In genomic region chr5:147871091-147871820, GRCm38 (mm10) we compare ENCODE assay signal across 21 mouse cellular contexts. TPM values are rescaled to one million over a fixed set of nuclear protein-coding genes. Genes with fewer than 3 reads are reported as not detected.
DNase-seq lines count a peak whose midpoint lies in the region; ATAC-seq and TF ChIP-seq lines count a peak whose summit lies in the region.
"Had no signal": no experiment of that assay in that cellular context is flagged by ENCODE, and none has a peak within 500 bp of the region (broad histone marks: within the 10 kb centered on the region; RNA-seq: fewer than 3 reads in every experiment).

No protein-coding gene starts in this region.

- H3K9me3 ChIP-seq in lung, embryonic 16.5 days (ENCODE audit: control insufficient read depth, low read length) = no peaks in the 10 kb centered on the region
- no peaks in the 10 kb centered on the region for H3K9me3 ChIP-seq in midbrain, embryonic 13.5 days
- H3K9me3 ChIP-seq: embryonic facial prominence, embryonic 12.5 days; forebrain, embryonic 12.5 days; limb, embryonic 10.5 days; liver, embryonic 15.5 days; midbrain, embryonic 12.5 days; neural tube, embryonic 12.5 days had no signal

- no peaks in the 10 kb centered on the region for H3K27me3 ChIP-seq in lung, embryonic 16.5 days (ENCODE audit: control insufficient read depth, insufficient read depth, low read depth, low read length)
- H3K27me3 ChIP-seq in midbrain, embryonic 13.5 days = no peaks in the 10 kb centered on the region
- H3K27me3 ChIP-seq: embryonic facial prominence, embryonic 12.5 days; forebrain, embryonic 12.5 days; liver, embryonic 15.5 days; midbrain, embryonic 12.5 days; neural tube, embryonic 12.5 days had no signal

- WGBS in lung, embryonic 16.5 days = 87% methylated on average over 15 of the region's 15 CpGs
- WGBS in bone marrow, adult 2 months = 36% methylated on average over 15 of the region's 15 CpGs
- 94% methylated on average over 15 of the region's 15 CpGs for WGBS in midbrain, embryonic 13.5 days

- H3K27ac ChIP-seq in lung, embryonic 16.5 days (ENCODE audit: low read length) = peak overlapping the region; percentile 89
- peak overlapping the region; percentile 26 for H3K27ac ChIP-seq in bone marrow, adult 2 months (ENCODE audit: control insufficient read depth, insufficient read depth, low read depth, low read length, poor library complexity)
- no peak overlapping the region for H3K27ac ChIP-seq in midbrain, embryonic 13.5 days
- H3K27ac ChIP-seq: embryonic facial prominence, embryonic 12.5 days; forebrain, embryonic 12.5 days; hindbrain, embryonic 14.5 days; limb, embryonic 10.5 days; liver, embryonic 15.5 days; midbrain, embryonic 12.5 days; neural tube, embryonic 12.5 days had no signal

- no peak overlapping the region for H3K4me2 ChIP-seq in lung, embryonic 16.5 days (ENCODE audit: low read depth, low read length)
- no peak overlapping the region for H3K4me2 ChIP-seq in midbrain, embryonic 13.5 days (replicated peaks)
- H3K4me2 ChIP-seq: embryonic facial prominence, embryonic 12.5 days; forebrain, embryonic 12.5 days; hindbrain, embryonic 14.5 days; liver, embryonic 15.5 days; midbrain, embryonic 12.5 days; neural tube, embryonic 12.5 days had no signal

- DNase-seq in lung, postnatal 25 days (ENCODE audit: low spot score) = no peak
- no peak for DNase-seq in layer of hippocampus, postnatal 14 days (ENCODE audit: low spot score in 2 of 2)
- DNase-seq: adrenal gland, postnatal 25 days; cerebellum, adult 18-20 months; cerebellum, postnatal 14 days; kidney, adult 18-20 months; kidney, postnatal 4 days; liver had no signal

- no peak overlapping the region for H3K9ac ChIP-seq in lung, embryonic 16.5 days (ENCODE audit: low read length)
- H3K9ac ChIP-seq in midbrain, embryonic 13.5 days (replicated peaks) = no peak overlapping the region
- H3K9ac ChIP-seq: embryonic facial prominence, embryonic 12.5 days; forebrain, embryonic 12.5 days; hindbrain, embryonic 14.5 days; liver, embryonic 15.5 days; midbrain, embryonic 12.5 days; neural tube, embryonic 12.5 days had no signal

- no peak for TF ChIP-seq POLR2A in bone marrow, adult 2 months (IDR thresholded peaks at IDR 0.05; ENCODE audit: borderline replicate concordance, control insufficient read depth, low read depth, low read length)

- no peaks in the 10 kb centered on the region; the same call in 1 of the 2 replicates for H3K4me1 ChIP-seq in lung, embryonic 16.5 days (replicated peaks; ENCODE audit: control insufficient read depth, insufficient read depth, low read length)
- peaks cover 1% of the 10 kb centered on the region; the same call in 1 of the 2 replicates for H3K4me1 ChIP-seq in bone marrow, adult 2 months (ENCODE audit: control insufficient read depth, insufficient read depth, low read length)
- no peaks in the 10 kb centered on the region for H3K4me1 ChIP-seq in midbrain, embryonic 13.5 days (replicated peaks)
- H3K4me1 ChIP-seq: embryonic facial prominence, embryonic 12.5 days; forebrain, embryonic 12.5 days; limb, embryonic 10.5 days; midbrain, embryonic 12.5 days; neural tube, embryonic 12.5 days had no signal

- ATAC-seq in lung, embryonic 16.5 days (ENCODE audit: low read depth) = no peak
- peak; percentile 71 for ATAC-seq in common myeloid progenitor, adult 5-6 weeks (replicated peaks; ENCODE audit: low read depth, poor library complexity, severe bottlenecking)
- ATAC-seq in monocyte, adult 5-6 weeks (replicated peaks; ENCODE audit: insufficient number of reproducible peaks, low FRiP score, low TSS enrichment, poor library complexity, severe bottlenecking) = peak; percentile 45; the same call in 1 of the 2 replicates
- no peak for ATAC-seq in midbrain, embryonic 13.5 days
- ATAC-seq: inflammation-experienced regulatory T-cells, adult 6 months had no signal

- no peak overlapping the region for H3K4me3 ChIP-seq in lung, embryonic 16.5 days (ENCODE audit: low read length)
- H3K4me3 ChIP-seq in bone marrow, adult 2 months (replicated peaks; ENCODE audit: control insufficient read depth, low read depth, low read length) = no peak overlapping the region
- H3K4me3 ChIP-seq in midbrain, embryonic 13.5 days (replicated peaks) = no peak overlapping the region
- H3K4me3 ChIP-seq: embryonic facial prominence, embryonic 12.5 days; forebrain, embryonic 12.5 days; limb, embryonic 10.5 days; liver, embryonic 15.5 days; midbrain, embryonic 12.5 days; neural tube, embryonic 12.5 days had no signal

- TF ChIP-seq CTCF in bone marrow, adult 2 months (IDR thresholded peaks at IDR 0.05; ENCODE audit: control insufficient read depth, insufficient read depth, low read length) = no peak

- H3K36me3 ChIP-seq in lung, embryonic 16.5 days (ENCODE audit: control insufficient read depth, insufficient read depth, low read length) = peaks cover 17% of the 10 kb centered on the region
- H3K36me3 ChIP-seq in midbrain, embryonic 13.5 days = peaks cover 99% of the 10 kb centered on the region

RNA-seq across cellular contexts. Expression of gene Pomp, which starts 11.0 kb away (rescaled TPM):
- polyA plus RNA-seq in lung, embryonic 16.5 days (2015; fragmentation: Nextera tagmentation; extraction: Ambion mirVana) = 464 and 486 TPM in 2 replicates
- polyA plus RNA-seq in bone marrow, adult 2 months (2011; ENCODE audit: insufficient read depth, insufficient read length, low replicate concordance, missing spikeins) = 93.6 and 166 TPM in 2 replicates
- 128 and 182 TPM in 2 replicates for total RNA-seq in common myeloid progenitor, adult 5-6 weeks (2017)
- 117 to 137 TPM (median 124 TPM) in 3 replicates for total RNA-seq in monocyte, adult 5-6 weeks (2017)
- total RNA-seq in layer of hippocampus, postnatal 14 days (2021) = 100 to 1,000 TPM; 139 to 153 TPM
- polyA plus RNA-seq in midbrain, embryonic 13.5 days (2015; fragmentation: Nextera tagmentation; extraction: Ambion mirVana) = 522 and 549 TPM in 2 replicates

RNA-seq across cellular contexts. Expression of gene Slc46a3, which starts 23.4 kb away (rescaled TPM):
- polyA plus RNA-seq in lung, embryonic 16.5 days (2015; fragmentation: Nextera tagmentation; extraction: Ambion mirVana) = 5.0 and 6.2 TPM in 2 replicates
- 13.1 and 22.2 TPM in 2 replicates for polyA plus RNA-seq in bone marrow, adult 2 months (2011; ENCODE audit: insufficient read depth, insufficient read length, low replicate concordance, missing spikeins)
- 3.7 and 5.5 TPM in 2 replicates for total RNA-seq in common myeloid progenitor, adult 5-6 weeks (2017)
- 62.3 to 109 TPM (median 79.3 TPM) in 3 replicates for total RNA-seq in monocyte, adult 5-6 weeks (2017)
- total RNA-seq in layer of hippocampus, postnatal 14 days (2021) = 1 to 10 TPM; 6.3 to 7.1 TPM
- polyA plus RNA-seq in midbrain, embryonic 13.5 days (2015; fragmentation: Nextera tagmentation; extraction: Ambion mirVana) = 4.6 and 4.8 TPM in 2 replicates

Comparison
In these comparisons a context has a peak if more than half of its experiments do, and no peak if none do; other contexts are left out.
1. ATAC-seq: peak in common myeloid progenitor, adult 5-6 weeks (single experiment) and monocyte, adult 5-6 weeks (single experiment); none in lung, embryonic 16.5 days (single experiment) and midbrain, embryonic 13.5 days (single experiment).